Mouse (Mus musculus): ENCODE measurements around the gene Ccdc184. TPM values are rescaled to one million over a fixed set of nuclear protein-coding genes. Genes with fewer than 3 reads are reported as not detected.

Gene Ccdc184
- total RNA-seq (2021) = not detected
- long read RNA-seq, experiment 1 = 0 reads
- long read RNA-seq, experiment 2 = 0 reads

- DNase-seq = no peak
- intact Hi-C loops (cut with DNase I) = no loop called here
Measured at GRCm38 (mm10) chr15:98166963-98167644, at the start of gene Ccdc184. Gene Ccdc184, plus strand, starts transcription at chr15:98167158.

GRCm38 (mm10) chr15:98119363-98119762 is 47.6 kb upstream of the Ccdc184 start:
- intact Hi-C loops (cut with DNase I) = no loop called here
- DNase-seq = peak in 1 of 2 experiments; percentile 52

GRCm38 (mm10) chr15:98120831-98121230 is 46.1 kb upstream of the Ccdc184 start:
- intact Hi-C loops (cut with DNase I) = no loop called here
- no peak for DNase-seq

- peak in 1 of 2 experiments; percentile 44 for DNase-seq
- intact Hi-C loops (cut with DNase I) = no loop called here
Measured at GRCm38 (mm10) chr15:98131001-98131400, 36.0 kb upstream of the Ccdc184 start.

GRCm38 (mm10) chr15:98131451-98131850 is 35.5 kb upstream of the Ccdc184 start:
- intact Hi-C loops (cut with DNase I) = no loop called here
- no peak for DNase-seq

GRCm38 (mm10) chr15:98131942-98132655 is 34.9 kb upstream of the Ccdc184 start:
- DNase-seq = no peak
- intact Hi-C loops (cut with DNase I) = no loop called here

GRCm38 (mm10) chr15:98133471-98133870 is 33.5 kb upstream of the Ccdc184 start:
- intact Hi-C loops (cut with DNase I) = no loop called here
- no peak for DNase-seq

- intact Hi-C loops (cut with DNase I) = no loop called here
- no peak for DNase-seq
Measured at GRCm38 (mm10) chr15:98134034-98134433, 32.9 kb upstream of the Ccdc184 start.

GRCm38 (mm10) chr15:98134666-98135065 is 32.3 kb upstream of the Ccdc184 start:
- intact Hi-C loops (cut with DNase I) = no loop called here
- no peak for DNase-seq

GRCm38 (mm10) chr15:98135671-98136070 is 31.3 kb upstream of the Ccdc184 start:
- intact Hi-C loops (cut with DNase I) = no loop called here
- no peak for DNase-seq

- intact Hi-C loops (cut with DNase I) = no loop called here
- no peak for DNase-seq
Measured at GRCm38 (mm10) chr15:98136871-98137270, 30.1 kb upstream of the Ccdc184 start.

GRCm38 (mm10) chr15:98139763-98140162 is 27.2 kb upstream of the Ccdc184 start:
- DNase-seq = no peak
- intact Hi-C loops (cut with DNase I) = no loop called here

GRCm38 (mm10) chr15:98140809-98141208 is 26.1 kb upstream of the Ccdc184 start:
- DNase-seq = no peak
- intact Hi-C loops (cut with DNase I) = no loop called here

- no peak for DNase-seq
- intact Hi-C loops (cut with DNase I) = no loop called here
Measured at GRCm38 (mm10) chr15:98142515-98142914, 24.4 kb upstream of the Ccdc184 start.

GRCm38 (mm10) chr15:98144861-98145507 is 22.0 kb upstream of the Ccdc184 start:
- no peak for DNase-seq
- intact Hi-C loops (cut with DNase I) = loop anchor here (5.0 kb wide), 1 partner anchor 33 kb away; no protein-coding TSS in a partner anchor

- DNase-seq = peak; percentile 90 to 91
- intact Hi-C loops (cut with DNase I) = loop anchor here (5.0 kb wide), 1 partner anchor 33 kb away; no protein-coding TSS in a partner anchor
Measured at GRCm38 (mm10) chr15:98145559-98146181, 21.3 kb upstream of the Ccdc184 start.

- DNase-seq = no peak
- intact Hi-C loops (cut with DNase I) = loop anchor here (5.0 kb wide), 1 partner anchor 36 kb away; no protein-coding TSS in a partner anchor
Measured at GRCm38 (mm10) chr15:98148356-98148755, 18.6 kb upstream of the Ccdc184 start.

GRCm38 (mm10) chr15:98149166-98149602 is 17.8 kb upstream of the Ccdc184 start:
- intact Hi-C loops (cut with DNase I) = loop anchor here (5.0 kb wide), 1 partner anchor 37 kb away; no protein-coding TSS in a partner anchor
- DNase-seq = no peak

GRCm38 (mm10) chr15:98152916-98153315 is 14.0 kb upstream of the Ccdc184 start:
- intact Hi-C loops (cut with DNase I) = no loop called here
- no peak for DNase-seq

GRCm38 (mm10) chr15:98153625-98154024 is 13.3 kb upstream of the Ccdc184 start:
- intact Hi-C loops (cut with DNase I) = loop anchor here (2.0 kb wide), 1 partner anchor 65 kb away; no protein-coding TSS in a partner anchor
- no peak for DNase-seq
